Mouse (Mus musculus) heart, embryonic 15.5 days (tissue): ENCODE measurements at regions not wholly inside any gene's neighbourhood (a gene's known extent, or its start where the extent isn't known, plus 50 kb on each side); places are given as distances from the start of the nearest gene placed in this dataset.
"Not testable (repeated sequence)": the region's sequence is repeated elsewhere in the genome, so short reads cannot be mapped to it uniquely, and the experiment has no call there.

Source experiments
- ATAC-seq: fragments of 200-750 bp; cut with Nextera tagmentation; replicated peaks from 2 replicates; pipeline ENCODE4 v1.8.0; 2017; ENCODE audit warnings: low read depth, moderate TSS enrichment; ENCODE audit not compliant: insufficient number of reproducible peaks, insufficient read depth, low FRiP score
- H3K27ac ChIP-seq: fragments of 300-500 bp; sonication (generic); 2 replicates; pipeline ENCODE4 v1.5.1; 2015; ENCODE audit warnings: mild to moderate bottlenecking, inconsistent platforms
- H3K27me3 ChIP-seq: fragments of 300-500 bp; sonication (generic); 2 replicates; pipeline ENCODE4 v1.6.1; 2015; ENCODE audit warnings: inconsistent platforms
- H3K36me3 ChIP-seq: fragments of 300-500 bp; sonication (generic); 2 replicates; pipeline ENCODE4 v1.6.1; 2015; ENCODE audit warnings: mild to moderate bottlenecking, inconsistent platforms
- H3K4me1 ChIP-seq: fragments of 300-500 bp; sonication (generic); replicated peaks from 2 replicates; pipeline ENCODE4 v1.6.1; 2015; ENCODE audit warnings: inconsistent platforms
- H3K4me2 ChIP-seq: fragments of 300-500 bp; sonication (generic); 2 replicates; pipeline ENCODE4 v1.6.1; 2015; ENCODE audit warnings: inconsistent platforms, mild to moderate bottlenecking, moderate library complexity
- H3K4me3 ChIP-seq: fragments of 300-500 bp; sonication (generic); 2 replicates; pipeline ENCODE4 v1.5.1; 2015; ENCODE audit warnings: mild to moderate bottlenecking, inconsistent platforms
- H3K9ac ChIP-seq: fragments of 300-500 bp; sonication (generic); 2 replicates; pipeline ENCODE4 v1.6.1; 2015; ENCODE audit warnings: mild to moderate bottlenecking, inconsistent platforms
- H3K9me3 ChIP-seq: fragments of 300-500 bp; sonication (generic); replicated peaks from 2 replicates; pipeline ENCODE4 v1.6.1; 2016; ENCODE audit warnings: inconsistent platforms
- WGBS: fragments of 180-500 bp; shearing (Covaris S2); methylation state at CpG from one replicate; pipeline ENCODE4 v1.1.7; 2015; ENCODE audit warnings: mixed read lengths; 5-methylcytosine and 5-hydroxymethylcytosine counted together

- Histone ChIP-seq H3K4me1 (no peaks in the 10 kb centered on the region), H3K27ac (no peak overlapping the region), H3K9ac (no peak overlapping the region), H3K9me3 (no peaks in the 10 kb centered on the region), H3K27me3 (no peaks in the 10 kb centered on the region), H3K4me2 (no peak overlapping the region), H3K4me3 (no peak overlapping the region), H3K36me3 (no peaks in the 10 kb centered on the region)
- ATAC-seq = no peak
- WGBS = 42% methylated on average over 1 of the region's 1 CpGs
These were observed 667.4 kb upstream of the Igfbp7 start for GRCm38 (mm10) chr5:78075203-78075602.

DNA sequence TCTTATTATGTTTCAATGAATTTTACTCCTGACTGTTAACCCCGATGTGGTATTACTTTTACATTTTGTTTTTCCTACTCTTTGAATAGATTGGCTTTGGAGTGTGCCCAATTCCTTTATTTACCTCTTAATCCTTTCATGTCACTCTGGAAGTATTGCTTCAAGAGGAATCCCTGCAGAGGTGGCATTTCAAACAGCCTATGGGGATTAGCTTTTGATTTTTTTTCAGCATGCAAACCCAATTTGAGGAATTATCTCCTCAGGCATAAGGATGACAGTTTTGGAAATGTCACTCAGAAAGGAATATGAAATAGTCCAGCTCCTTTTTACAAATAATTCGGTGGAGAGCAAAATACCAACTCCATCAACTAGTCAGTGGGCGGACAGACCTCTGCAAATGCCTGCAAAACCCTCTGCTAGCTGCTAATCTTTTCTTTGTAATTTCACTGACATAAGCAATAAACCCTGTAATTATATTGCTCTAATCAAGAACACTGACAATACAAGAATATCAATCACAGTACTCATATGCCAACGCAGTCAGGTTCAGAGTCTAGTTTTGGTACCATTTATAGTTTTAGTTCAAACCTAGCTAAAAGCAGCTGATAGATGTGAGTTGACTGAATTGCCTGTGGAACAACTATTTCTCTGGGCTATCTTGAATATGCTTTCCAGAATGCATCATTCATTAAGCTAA lies 624.9 kb upstream of the Igfbp7 start:
- H3K27me3 ChIP-seq = no peaks in the 10 kb centered on the region

DNA sequence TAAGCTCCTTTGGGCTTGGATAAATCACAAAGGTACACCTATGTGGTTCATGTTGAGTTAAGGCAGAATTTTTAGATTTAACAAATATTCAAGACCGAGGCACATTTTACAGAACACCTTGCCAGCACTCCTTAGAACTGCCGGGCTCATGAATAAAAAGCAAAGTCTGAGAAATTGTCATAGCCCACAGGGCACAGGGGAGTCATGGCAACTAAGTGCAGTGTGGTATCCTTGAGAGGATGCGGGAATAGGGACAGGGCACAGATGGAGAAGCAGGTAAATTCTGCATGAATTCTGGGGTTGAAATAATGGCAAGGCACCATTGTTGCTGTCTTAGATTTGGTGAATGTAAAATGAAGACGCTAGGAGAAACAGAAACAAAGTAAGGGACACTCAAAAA lies 609.7 kb upstream of the Igfbp7 start:
- H3K4me3 ChIP-seq = no peak overlapping the region
- no peak overlapping the region for H3K27ac ChIP-seq
- H3K4me2 ChIP-seq = no peak overlapping the region
- no peak overlapping the region for H3K9ac ChIP-seq
- no peaks in the 10 kb centered on the region for H3K27me3 ChIP-seq
- no peaks in the 10 kb centered on the region for H3K4me1 ChIP-seq
- H3K36me3 ChIP-seq = no peaks in the 10 kb centered on the region
- no peaks in the 10 kb centered on the region for H3K9me3 ChIP-seq
- WGBS = 69% methylated on average over 4 of the region's 4 CpGs
- no peak for ATAC-seq

More for the DNA sequence above, 624.9 kb upstream of the Igfbp7 start:
- Histone ChIP-seq H3K36me3 (no peaks in the 10 kb centered on the region), H3K27ac (no peak overlapping the region), H3K9me3 (no peaks in the 10 kb centered on the region), H3K4me3 (no peak overlapping the region), H3K4me1 (no peaks in the 10 kb centered on the region), H3K9ac (no peak overlapping the region), H3K4me2 (no peak overlapping the region)
- ATAC-seq = no peak
- 63% methylated on average over 4 of the region's 4 CpGs for WGBS

DNA sequence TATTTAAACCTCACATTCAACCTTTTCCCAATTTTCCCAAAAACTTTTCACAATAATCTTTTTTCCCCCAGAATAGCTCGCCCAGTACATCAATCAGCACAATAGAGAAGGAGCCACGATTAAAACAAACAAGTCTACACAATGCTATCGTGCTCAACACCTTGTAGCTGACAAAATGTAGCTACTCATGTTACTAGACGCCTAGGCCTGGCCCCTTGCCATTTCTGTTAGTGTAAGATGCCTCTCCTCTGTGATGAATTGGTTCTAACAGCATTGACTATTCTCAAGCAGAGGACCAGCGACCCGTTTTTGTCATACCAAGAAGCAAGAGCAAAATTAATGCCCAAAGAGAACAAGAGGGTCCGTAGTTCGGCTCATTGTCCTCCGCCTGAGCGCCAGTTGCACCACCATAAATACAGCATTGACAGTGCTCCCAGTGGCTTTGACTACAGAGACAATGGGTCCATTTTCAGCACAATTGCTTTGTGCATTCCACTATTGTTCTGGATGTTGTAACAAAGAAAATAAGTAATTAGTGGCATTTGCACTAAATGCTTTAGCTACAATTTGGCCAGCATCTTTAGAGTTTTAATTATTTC lies 578.7 kb upstream of the Igfbp7 start:
- WGBS = 58% methylated on average over 10 of the region's 10 CpGs

GRCm38 (mm10) chr5:77985269-77985668 lies 577.4 kb upstream of the Igfbp7 start:
- Histone ChIP-seq H3K36me3 (no peaks in the 10 kb centered on the region), H3K9ac (no peak overlapping the region), H3K27ac (no peak overlapping the region), H3K9me3 (no peaks in the 10 kb centered on the region), H3K27me3 (no peaks in the 10 kb centered on the region), H3K4me3 (no peak overlapping the region), H3K4me2 (no peak overlapping the region), H3K4me1 (no peaks in the 10 kb centered on the region)
- WGBS = 80% methylated on average over 1 of the region's 1 CpGs
- no peak for ATAC-seq

More for the DNA sequence above, 578.7 kb upstream of the Igfbp7 start:
- no peaks in the 10 kb centered on the region for H3K9me3 ChIP-seq
- no peak overlapping the region for H3K9ac ChIP-seq
- H3K36me3 ChIP-seq = no peaks in the 10 kb centered on the region
- H3K27me3 ChIP-seq = no peaks in the 10 kb centered on the region
- no peak overlapping the region for H3K4me2 ChIP-seq
- ATAC-seq = no peak
- H3K4me3 ChIP-seq = no peak overlapping the region
- H3K27ac ChIP-seq = no peak overlapping the region
- no peaks in the 10 kb centered on the region for H3K4me1 ChIP-seq

GRCm38 (mm10) chr5:77940021-77940420 lies 532.2 kb upstream of the Igfbp7 start:
- not testable (repeated sequence) for H3K27ac ChIP-seq, H3K4me3 ChIP-seq, ATAC-seq, H3K27me3 ChIP-seq, H3K4me2 ChIP-seq, H3K36me3 ChIP-seq, H3K4me1 ChIP-seq, H3K9me3 ChIP-seq, H3K9ac ChIP-seq
- 75% methylated on average over 4 of the region's 4 CpGs for WGBS

GRCm38 (mm10) chr5:77931874-77932273 lies 524.0 kb upstream of the Igfbp7 start:
- Histone ChIP-seq H3K27me3 (no peaks in the 10 kb centered on the region), H3K9me3 (no peaks in the 10 kb centered on the region), H3K27ac (no peak overlapping the region), H3K9ac (no peak overlapping the region), H3K4me1 (no peaks in the 10 kb centered on the region), H3K4me2 (no peak overlapping the region), H3K4me3 (no peak overlapping the region), H3K36me3 (no peaks in the 10 kb centered on the region)
- no peak for ATAC-seq
- WGBS = 65% methylated on average over 2 of the region's 2 CpGs

GRCm38 (mm10) chr5:77921186-77921585 lies 513.3 kb upstream of the Igfbp7 start:
- Histone ChIP-seq H3K27ac (no peak overlapping the region), H3K9ac (no peak overlapping the region), H3K4me1 (no peaks in the 10 kb centered on the region), H3K4me2 (no peak overlapping the region), H3K36me3 (no peaks in the 10 kb centered on the region), H3K27me3 (no peaks in the 10 kb centered on the region), H3K4me3 (no peak overlapping the region), H3K9me3 (no peaks in the 10 kb centered on the region)
- no peak for ATAC-seq
- 58% methylated on average over 2 of the region's 2 CpGs for WGBS

DNA sequence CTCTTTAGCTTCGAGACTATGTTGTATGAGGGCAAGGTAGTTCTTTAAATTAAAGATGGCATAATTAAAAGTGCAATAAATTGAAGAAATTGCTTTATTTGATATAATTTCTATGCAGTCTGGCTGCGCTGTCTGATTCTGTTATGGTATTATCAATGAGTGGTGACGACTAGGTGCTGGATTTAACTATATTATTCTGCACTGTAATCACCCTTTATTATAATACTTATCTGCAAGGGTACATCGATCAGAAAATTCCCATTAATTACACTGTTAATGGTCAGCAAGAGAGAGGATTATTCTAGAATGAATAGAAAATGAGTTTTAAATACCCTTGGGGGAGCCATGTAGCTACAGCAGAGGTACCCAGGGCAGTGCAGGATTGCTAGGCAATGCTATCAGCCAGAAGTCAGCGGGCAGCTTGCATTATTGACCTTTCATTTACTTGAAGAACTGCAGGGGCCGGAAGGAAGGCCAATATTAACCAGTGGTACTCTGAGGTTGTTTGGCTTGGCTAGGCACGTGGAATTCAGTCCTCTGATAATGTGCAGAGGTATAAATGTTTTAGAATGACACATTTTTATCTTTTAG lies 509.3 kb upstream of the Igfbp7 start:
- Histone ChIP-seq H3K9ac (no peak overlapping the region), H3K27me3 (no peaks in the 10 kb centered on the region), H3K27ac (no peak overlapping the region), H3K36me3 (no peaks in the 10 kb centered on the region), H3K9me3 (no peaks in the 10 kb centered on the region), H3K4me3 (no peak overlapping the region), H3K4me2 (no peak overlapping the region), H3K4me1 (no peaks in the 10 kb centered on the region)
- WGBS = 53% methylated on average over 7 of the region's 7 CpGs
- no peak for ATAC-seq

DNA sequence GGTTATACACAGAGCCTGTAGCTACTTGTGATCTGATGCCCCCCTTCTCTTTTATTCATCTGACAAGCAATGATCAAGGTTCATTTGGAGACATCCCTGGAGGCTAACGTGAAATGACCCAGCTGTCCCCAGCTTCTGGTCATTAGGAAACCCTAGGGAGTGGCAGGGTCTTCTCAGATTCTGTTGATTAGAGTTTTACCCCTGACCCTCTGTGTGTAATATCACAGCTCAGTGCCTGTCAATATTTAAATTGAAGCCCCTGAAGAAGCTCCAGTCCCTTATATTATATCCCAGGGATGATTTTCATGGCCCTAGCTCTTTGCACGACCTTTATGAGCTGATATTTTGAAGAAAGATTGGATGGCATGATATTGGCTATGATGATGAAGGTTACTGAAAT lies 508.5 kb upstream of the Igfbp7 start:
- Histone ChIP-seq H3K4me1 (no peaks in the 10 kb centered on the region), H3K4me2 (no peak overlapping the region), H3K36me3 (no peaks in the 10 kb centered on the region), H3K9me3 (no peaks in the 10 kb centered on the region), H3K27ac (no peak overlapping the region), H3K4me3 (no peak overlapping the region), H3K9ac (no peak overlapping the region), H3K27me3 (no peaks in the 10 kb centered on the region)
- ATAC-seq = no peak
- 69% methylated on average over 2 of the region's 2 CpGs for WGBS

- Histone ChIP-seq H3K9ac (no peak overlapping the region), H3K27ac (no peak overlapping the region), H3K27me3 (no peaks in the 10 kb centered on the region), H3K4me3 (no peak overlapping the region), H3K9me3 (no peaks in the 10 kb centered on the region), H3K36me3 (no peaks in the 10 kb centered on the region), H3K4me1 (no peaks in the 10 kb centered on the region), H3K4me2 (no peak overlapping the region)
- no peak for ATAC-seq
- 51% methylated on average over 6 of the region's 6 CpGs for WGBS
These were observed 501.4 kb upstream of the Igfbp7 start for GRCm38 (mm10) chr5:77909218-77909617.

- not testable (repeated sequence) for H3K36me3 ChIP-seq, H3K4me1 ChIP-seq, H3K9ac ChIP-seq, H3K9me3 ChIP-seq, H3K27ac ChIP-seq, H3K4me3 ChIP-seq, H3K27me3 ChIP-seq, ATAC-seq, H3K4me2 ChIP-seq
- WGBS = 64% methylated on average over 2 of the region's 2 CpGs
These were observed 484.2 kb upstream of the Igfbp7 start for GRCm38 (mm10) chr5:77892024-77892423.
